Mouse (Mus musculus) spleen, postnatal 14 days (tissue): ENCODE data around the gene Prg3.

Experiments used
- DNase-seq, 2 experiments: peaks; one replicate each; pipeline ENCODE4 v3.0.0; 2021 to 2022; ENCODE audit warnings: low spot score in 2 of 2

Gene Prg3

DNA sequence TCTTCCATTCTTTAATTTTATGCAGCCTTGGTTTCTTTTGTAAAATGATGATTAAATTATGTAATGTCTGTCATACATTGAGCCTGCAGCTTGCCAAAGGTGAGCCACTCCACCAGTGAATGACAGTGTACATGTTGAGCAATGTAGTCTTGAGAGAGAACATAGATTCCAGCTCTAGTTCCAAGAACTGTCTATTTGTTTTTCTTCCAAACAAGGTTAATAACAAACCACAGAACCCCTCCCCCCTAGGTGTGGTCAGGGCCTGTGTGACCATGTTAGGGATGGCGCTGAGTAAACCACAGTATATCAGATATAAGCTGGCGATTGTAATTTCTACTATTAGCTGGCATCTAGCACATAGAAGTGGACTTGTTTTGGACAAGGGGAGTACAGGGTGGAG, 8.4 kb downstream of the Prg3 start:
- DNase-seq, result no peak

GRCm38 (mm10) chr2:84999486-85000181, 11.6 kb downstream of the Prg3 start:
- DNase-seq, result no peak

- no peak for DNase-seq
These were observed 13.5 kb downstream of the Prg3 start for GRCm38 (mm10) chr2:85001497-85001896.

GRCm38 (mm10) chr2:85002575-85002974, 14.6 kb downstream of the Prg3 start:
- no peak for DNase-seq

- no peak for DNase-seq
These were observed 16.3 kb downstream of the Prg3 start for GRCm38 (mm10) chr2:85004341-85004740.

GRCm38 (mm10) chr2:85006600-85006999, 18.6 kb downstream of the Prg3 start:
- no peak for DNase-seq

DNA sequence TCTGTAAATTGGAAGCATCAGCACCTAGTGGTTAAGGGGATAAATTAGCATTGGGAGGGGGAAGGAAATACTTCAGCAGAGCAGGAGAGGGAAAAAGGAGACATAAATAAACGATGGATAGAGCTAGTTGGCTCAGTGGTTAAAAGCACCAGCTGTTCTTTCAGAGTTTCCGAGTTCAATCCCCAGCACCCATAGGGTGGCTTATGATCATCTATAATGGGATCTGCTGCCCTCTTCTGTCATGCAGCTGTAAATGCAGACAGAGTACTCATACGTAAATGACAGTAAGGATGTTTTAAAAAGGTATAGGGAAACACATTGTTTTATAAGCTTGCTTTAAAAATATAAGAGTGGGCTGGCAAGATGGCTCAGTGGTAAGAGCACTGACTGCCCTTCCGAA, 19.7 kb downstream of the Prg3 start:
- no peak for DNase-seq

GRCm38 (mm10) chr2:85009212-85009611, 21.2 kb downstream of the Prg3 start:
- no peak for DNase-seq

- DNase-seq, result peak; percentile 34 to 50
These were observed 24.0 kb downstream of the Prg3 start for GRCm38 (mm10) chr2:85011906-85012604.

- no peak for DNase-seq
These were observed 24.7 kb downstream of the Prg3 start for GRCm38 (mm10) chr2:85012679-85013078.

DNA sequence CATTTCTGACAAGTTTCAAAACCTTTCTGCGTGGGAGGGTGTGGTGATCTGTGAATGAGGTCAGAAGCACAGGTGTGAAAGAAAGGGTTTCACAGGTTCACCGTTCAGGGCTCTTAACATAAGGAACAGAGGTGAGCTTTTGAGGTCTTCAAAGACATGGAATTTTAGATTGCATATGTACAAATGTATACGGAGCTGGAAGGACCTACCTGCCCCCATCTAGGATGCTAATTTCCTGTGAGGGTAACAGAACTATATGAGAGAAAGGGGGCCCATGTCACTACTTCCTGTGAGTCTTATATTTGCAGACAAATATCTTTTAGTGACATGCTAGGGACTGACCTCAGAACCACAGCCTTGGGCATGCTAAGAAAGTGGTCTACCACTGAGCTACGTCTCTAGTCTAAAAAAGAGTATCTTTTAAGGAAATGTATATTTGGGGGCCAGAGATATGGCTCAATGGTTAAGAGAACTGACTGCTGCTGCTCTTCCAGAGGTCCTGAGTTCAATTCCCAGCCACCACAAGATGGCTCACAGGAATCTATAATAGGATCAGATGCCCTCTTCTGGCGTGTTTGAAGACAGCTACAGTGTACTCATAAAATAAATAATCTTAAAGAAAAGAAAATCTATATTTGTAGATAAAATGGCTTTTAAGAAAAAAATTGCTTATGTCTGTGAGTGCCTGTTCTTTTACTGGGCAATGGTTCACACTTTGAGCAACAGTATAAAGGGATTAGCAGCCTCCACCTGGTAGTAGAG, 26.0 kb downstream of the Prg3 start:
- DNase-seq, result no peak

DNA sequence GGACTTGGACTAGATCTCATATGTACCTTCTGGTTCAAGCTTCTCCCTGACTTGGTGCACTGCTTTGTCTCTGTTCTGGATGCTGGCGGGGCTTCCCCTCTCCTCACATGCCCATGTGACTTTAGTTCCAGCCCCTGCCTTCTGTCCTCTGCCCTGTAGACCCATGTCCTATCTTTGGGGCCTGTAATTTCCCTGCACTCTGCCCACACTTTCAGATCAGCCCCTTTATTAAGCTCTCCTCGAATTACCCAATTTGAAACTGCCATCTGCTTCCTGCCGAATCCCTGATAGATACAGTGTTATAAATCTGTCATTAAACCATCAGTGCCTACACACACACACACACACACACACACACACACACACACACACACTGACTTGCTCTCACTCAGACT, 26.6 kb downstream of the Prg3 start:
- no peak for DNase-seq

GRCm38 (mm10) chr2:85022043-85022442, 34.0 kb downstream of the Prg3 start:
- no peak for DNase-seq

- no peak for DNase-seq
These were observed 38.2 kb downstream of the Prg3 start for GRCm38 (mm10) chr2:85026178-85026577.

GRCm38 (mm10) chr2:85027281-85027680, 39.3 kb downstream of the Prg3 start:
- no peak for DNase-seq

DNA sequence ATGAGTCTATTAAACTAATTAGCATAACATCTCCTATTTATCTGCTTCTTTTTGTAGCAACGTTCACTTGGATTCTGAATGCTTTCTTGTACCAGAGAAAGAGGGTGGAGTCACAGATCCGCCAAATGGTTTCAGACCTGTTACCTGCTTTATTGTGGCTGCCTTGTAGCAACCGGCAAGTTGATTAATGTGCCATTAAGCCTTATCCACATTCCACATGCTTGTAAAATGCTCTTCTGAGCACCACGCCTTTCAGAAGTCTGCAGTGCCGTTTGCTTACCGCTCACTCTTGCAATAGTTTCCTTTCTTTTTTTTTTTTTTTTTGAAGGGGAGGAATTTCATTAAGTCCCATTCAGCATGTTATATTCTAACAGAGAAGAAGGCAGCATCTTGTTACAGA, 41.9 kb downstream of the Prg3 start:
- DNase-seq, result no peak

DNA sequence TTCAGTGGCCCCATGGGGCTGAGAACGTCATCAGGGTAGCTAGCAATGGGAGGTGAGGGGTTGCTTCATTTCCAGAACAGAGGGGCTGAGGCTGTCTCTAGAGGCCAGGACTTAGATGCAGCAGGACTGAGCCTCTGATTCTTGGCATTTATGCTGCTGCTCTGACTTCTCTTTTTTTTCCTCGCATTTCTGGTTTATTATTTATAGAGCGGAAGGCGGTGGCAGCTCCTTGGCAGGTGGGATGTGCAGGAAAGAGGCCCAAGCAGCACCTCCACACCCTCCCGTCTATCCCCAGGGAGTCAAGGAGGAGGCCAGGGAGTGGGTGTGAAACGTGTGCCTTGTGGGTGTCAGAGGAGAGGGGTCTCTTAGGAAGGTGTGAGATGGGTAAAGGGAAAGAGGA, 43.0 kb downstream of the Prg3 start:
- no peak for DNase-seq

GRCm38 (mm10) chr2:85033121-85033520, 45.1 kb downstream of the Prg3 start:
- DNase-seq, result no peak

DNA sequence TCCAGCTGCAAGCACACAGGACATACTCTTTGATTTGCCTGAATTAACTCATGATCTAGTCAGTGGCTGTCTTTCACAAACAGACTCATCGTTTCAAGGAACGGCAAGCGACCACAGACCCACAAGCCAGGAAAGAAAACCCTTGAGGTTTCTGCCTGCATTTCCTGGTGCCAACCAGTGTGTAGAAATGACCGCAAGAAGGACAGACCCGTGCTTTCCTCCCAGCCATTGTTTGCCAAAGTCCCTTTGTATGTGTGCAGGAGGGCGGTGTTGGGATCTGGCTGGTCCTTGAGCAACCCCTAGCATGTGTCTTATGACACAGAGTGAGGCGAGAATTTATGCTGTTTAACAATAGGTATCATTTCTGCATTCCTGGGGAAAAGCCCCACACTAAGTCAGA, 46.2 kb downstream of the Prg3 start:
- DNase-seq, result no peak

DNA sequence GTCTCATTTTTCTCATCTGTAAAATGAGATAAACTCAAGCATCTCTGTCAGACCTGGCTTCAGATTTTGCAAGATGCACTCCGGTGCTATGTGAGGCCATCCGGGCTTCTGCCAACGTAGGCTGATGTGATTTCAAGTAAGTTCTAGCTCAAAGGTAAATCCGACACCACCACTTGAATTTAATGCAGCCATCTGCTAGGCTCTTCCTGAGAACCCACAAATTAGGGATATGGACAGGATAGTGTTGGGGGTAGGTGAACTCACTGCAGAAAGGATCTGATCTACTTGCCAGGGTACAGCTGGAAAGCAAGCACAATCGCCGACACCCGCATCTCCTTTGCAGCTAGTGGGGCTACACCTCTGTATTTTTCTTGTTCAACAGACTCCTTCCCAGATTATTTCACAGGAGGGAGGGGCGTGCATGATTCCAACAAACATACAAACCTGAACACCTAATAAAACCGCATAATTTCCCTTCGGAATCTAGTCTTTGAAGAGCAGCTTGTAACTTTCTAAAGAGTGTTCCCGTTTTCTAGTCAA, 48.6 kb downstream of the Prg3 start:
- DNase-seq, result no peak

- peak; percentile 81 to 88 for DNase-seq
These were observed 49.3 kb downstream of the Prg3 start, which contains the start of the genes Ssrp1 and P2rx3 for GRCm38 (mm10) chr2:85037047-85038026. Gene Ssrp1, plus strand, starts transcription at chr2:85037234. Gene P2rx3, minus strand, starts transcription at chr2:85037462.
